Mouse (Mus musculus) spleen, postnatal 10 days (tissue): ENCODE measurements at regions not wholly inside any gene's neighbourhood (a gene's known extent, or its start where the extent isn't known, plus 50 kb on each side); places are given as distances from the start of the nearest gene placed in this dataset.

Experiments used
- DNase-seq, 2 experiments: peaks; one replicate each; pipeline ENCODE4 v3.0.0; 2021 to 2022; ENCODE audit warnings: low spot score in 2 of 2

DNA sequence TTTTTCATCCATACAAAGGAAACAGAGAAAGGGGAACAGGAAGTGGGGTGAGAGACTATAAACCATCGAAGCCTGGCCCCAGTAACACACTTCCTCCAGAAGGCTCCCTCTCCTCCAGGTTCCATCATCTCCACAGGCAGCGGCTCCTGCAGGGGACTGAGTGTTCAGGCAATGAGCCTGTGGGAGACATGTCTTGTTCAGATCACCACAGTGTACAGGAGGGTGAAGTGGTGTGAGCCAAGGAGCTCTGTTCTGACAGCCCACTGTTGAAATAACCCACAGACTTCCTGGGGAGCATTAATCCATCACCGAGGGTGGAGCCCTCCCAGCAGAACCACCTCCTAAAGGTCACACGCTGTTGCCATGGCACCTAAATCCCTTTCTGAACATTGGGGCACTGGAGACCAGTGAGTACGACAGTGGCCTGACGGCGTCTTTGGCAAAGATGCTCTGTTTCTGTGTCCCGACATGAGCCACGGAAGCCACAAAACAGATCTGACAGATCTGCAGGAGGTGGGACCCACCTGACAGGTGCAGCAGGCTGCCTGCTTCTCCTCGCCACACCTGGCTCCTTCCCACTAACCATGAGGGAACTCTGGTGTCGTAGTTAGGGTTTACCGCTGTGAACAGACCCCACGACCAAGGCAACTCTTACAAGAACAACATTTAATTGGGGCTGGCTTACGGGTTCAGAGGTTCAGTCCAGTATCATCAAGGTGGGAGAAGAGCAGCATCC lies 60.9 kb downstream of the Psmg1 start:
- DNase-seq, result no peak

DNA sequence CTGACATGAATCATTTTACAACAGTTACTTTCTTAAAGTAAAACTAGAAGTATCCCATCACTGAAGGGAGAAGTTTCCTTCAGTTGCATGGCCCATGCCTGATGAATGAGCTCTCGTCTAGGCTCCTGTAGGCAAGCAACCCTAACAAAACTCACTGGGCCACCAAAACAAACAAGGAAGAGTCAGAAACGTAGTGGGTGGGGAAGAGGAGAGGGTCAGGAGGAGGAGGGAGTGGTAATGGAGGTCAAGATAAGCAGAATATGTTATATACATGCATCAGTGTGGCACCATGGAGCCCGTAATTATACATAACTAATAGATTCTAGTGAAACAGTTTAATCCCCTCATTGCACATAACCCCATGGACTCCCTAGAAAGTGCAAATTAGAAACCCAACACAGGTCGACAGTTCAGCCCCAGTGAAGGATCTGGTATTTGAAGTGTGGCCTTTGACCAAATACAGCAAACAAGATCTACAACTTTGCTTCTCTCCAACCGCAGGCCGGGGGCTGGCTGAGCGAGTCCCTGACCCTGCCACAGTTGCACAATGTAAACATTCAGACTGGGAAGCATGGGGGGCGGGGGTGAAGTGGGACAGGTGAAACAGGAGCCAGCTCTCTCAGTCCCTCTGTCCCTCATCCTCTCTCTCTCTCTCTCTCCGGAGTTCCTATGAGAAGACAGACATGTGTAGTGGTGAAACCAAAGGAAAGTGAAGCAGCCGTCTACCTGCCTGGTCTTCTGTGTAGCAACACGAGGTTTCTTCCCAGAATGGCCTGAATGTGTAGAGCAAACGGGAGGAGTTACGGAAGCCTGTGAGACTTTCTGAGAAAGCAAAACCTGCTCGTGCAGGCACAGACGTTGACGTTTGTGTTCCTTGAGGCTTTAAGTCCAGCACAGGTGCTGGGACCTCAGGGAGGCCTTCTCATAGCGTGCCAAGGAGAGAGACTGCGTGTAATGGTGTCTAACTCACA lies 62.2 kb downstream of the Psmg1 start:
- DNase-seq, result no peak

DNA sequence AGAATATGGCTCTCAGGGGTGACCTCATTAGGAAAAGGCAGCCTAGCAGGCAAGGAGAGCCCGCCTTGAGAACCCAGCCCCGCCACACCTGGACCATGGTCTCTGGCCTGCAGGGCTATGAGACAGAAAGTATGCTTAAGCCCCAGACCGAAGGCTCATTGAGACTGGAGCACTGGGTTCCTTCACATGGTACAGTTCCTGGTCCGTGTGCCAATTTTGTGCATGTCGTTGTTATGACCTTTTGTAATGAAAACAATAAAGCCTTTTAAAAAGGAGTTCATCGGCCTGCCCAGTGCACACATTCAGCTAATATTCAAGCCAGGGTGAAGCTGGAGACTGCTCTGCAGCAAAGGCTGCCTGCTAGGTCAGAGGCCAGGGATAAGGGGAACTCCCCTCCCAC lies 64.2 kb downstream of the Psmg1 start:
- DNase-seq, result no peak

DNA sequence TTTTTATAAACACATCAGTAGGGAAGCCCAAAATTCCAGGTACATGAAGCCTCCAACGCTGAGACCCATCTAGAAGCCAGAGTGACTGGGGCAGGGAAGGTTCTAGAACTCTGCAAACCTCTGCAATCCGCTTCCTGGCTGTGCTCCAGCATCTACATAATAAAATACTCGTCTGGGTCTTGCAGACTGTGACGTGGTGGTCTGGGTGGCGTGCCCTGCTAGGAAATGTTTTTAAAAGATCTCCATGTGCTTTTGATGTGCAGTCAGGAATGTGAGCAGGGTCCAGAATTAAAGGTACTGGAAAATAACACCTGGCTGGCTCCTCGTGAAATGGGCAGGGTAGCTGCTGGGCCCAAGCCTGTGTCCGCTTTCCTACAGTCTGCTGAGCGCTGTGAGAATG lies 66.0 kb downstream of the Psmg1 start:
- no peak for DNase-seq

DNA sequence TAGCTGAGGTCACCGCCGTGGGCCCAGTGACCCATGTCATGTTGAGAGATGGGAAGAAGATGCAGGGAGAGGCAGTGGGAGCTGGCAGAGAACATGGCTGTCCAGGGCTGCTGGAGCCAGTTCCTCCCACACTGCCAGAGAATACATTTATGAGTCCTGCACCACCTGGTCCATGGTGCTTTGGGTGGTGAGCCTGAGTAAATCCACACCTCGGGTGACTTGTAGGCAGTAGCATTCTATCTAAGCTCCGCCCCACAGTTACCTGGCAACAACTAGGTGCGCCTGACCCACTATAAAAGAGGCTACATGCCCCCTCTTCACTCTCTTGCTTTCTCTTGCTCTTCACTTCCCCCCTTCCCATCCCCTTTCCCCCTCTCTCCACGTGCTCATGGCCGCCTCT lies 66.8 kb downstream of the Psmg1 start:
- no peak for DNase-seq

DNA sequence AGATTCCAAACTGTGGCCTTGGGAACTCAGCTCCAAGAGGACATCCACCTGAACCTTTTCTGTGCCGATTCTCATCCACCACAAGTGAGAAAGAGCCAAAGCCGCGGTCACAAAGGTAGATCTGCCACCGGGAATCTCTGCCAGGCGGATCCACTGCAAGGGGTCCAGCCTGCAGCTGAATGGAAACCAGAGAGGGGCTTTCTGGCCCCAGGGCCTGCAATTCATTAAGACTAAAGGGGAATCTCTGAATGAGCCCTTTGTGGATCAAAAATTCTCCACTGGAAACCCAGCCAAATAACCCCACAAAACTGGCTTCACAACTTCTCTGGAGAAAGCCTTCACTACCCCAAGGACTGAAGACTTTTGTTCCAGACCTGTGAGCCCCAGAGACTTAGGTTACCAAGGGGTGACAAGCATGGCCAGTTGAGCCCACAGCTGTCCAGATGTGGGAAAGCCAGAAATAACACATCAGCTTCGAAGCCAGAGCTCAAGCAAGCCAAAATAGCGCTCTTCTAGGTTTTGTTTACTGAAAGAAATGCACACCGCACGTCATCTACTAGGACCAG lies 68.3 kb downstream of the Psmg1 start:
- DNase-seq, result no peak

DNA sequence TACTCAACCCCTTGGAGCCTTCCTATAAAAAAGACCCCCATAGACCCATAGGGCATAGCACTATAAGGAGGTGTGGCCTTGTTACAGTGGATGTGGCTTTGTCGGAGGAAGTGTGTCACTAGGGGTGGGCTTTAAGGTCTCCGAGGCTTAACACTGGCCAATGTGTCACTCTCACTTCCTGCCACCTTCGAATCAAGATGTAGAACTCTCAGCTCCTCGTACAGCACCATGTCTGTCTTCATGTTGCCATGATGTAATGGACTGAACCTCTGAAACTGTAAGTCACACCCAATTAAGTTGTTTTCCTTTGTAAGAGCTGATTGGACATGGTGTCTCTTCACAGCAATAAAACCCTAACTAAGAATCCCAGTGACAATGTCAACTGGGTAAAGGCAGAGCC lies 69.6 kb downstream of the Psmg1 start:
- no peak for DNase-seq

DNA sequence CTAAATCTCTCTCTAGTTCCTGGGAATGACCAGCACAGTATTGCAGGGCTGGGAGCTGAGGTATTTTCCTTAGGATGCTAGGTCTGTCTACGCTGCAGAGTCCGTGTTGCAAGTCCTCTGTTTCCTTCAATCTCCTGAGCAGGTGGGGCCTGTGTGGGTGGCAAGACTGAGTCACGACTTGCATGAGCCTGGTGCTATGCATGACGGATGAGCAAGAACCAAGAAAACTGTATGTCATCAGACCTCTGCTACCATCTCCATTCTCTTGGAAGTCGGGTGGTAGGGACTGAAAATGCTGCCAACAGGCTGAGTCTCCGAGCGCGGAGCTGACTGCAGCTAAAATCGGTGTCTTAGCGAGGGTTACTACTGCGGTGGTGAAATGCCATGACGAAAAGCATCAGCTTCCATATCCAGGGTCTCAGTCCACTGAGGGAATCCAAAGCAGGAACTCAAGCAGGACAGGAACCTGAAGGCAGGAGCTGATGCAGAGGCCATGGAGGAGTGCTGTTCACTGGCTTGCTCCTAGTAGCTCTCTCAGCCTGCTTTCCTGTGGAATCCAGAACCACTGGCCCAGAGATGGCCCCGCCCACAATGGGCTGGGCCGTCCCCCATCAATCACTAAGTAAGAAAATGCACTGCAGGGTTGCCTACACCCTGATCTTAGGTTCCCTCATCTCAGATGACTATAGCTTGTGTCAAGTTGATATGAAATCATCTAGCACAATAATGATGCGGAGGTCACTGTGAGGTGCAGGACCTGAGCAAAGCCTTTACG lies 71.9 kb downstream of the Psmg1 start:
- no peak for DNase-seq

DNA sequence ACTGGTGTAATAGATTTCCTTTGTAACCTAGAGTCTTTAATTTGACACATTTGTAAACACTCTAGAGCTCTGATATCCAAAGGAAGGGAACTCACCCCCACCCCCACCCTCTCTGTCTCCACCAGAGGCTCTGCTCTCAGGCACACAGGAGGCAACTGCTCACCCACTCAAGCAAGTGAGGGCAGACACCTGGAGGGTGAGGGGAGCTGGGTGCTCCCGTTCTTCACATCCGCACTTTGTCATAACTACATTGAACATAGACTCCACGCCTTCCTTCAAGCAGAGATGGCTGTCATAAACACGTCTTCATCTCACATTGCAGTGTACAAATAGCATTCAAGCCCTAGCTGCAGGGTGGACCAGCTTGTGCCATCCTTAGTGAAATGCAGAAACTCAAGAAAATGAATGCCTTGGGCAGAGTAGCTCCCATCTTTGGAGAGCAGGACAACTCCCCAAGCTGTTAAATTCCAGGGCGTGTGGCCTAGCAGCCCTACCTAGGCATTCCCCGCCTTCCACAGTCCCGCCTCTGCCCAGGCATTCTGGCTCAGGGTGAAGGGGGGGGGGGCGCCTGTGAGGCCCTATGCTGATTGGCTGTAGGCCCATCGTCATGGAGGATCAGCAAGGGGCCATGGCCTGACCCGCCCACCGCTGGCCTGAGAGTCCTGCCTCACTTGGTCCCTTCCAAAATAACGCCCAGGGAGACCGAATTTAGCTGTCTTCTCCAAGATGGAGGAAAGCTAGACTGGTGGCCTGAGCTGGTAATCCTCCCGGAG lies 72.9 kb downstream of the Psmg1 start:
- no peak for DNase-seq

DNA sequence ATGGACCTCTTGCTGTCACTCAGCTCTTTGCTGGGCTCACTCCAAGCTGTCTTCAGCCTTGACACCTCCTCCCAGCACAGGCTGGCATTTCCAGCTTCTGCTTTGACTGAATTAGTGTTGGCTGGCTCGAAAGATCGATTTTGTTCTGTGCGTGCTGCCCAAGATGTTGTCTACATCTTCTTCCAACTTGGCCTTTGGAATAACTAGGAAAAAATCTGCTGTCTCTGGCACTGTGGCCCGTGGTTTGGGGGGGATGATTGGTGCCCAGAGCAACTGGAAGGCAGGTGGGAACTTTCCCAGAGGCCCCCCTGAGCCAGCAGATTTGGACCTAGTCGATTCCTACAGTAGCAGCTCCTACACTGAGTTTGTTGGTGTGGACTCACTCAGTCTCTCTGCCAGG lies 76.9 kb downstream of the Psmg1 start:
- DNase-seq, result no peak

DNA sequence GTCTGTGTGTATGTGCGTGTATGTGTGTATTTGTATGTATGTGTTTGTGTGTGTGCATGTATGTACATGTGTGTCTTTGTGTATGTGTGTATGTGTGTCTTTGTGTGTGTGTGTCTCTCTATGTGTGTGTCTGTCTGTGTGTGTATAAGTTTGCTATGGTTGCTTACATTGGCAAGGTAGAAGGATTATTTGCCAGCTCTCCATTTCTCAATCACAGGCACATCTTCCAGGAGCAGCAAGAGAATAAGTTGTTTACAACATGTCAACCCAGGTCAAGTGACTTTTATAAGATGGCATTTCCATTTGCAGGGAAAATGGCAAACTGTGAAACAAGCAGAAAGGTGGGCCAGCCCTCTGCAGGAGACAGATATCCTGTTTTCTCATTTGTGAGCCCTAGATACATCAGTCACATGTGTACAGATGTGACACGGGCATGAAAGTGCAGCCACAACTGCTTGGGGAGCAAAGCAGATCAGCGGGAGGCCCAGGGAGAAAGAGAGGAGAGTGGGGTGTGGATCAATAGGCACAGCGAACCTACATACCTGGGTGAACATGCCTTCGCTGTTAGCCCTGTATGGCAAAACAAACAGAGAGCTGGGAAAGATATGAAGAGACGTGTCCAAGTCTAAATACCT lies 86.1 kb downstream of the Psmg1 start:
- peak; percentile 2 to 6 for DNase-seq

DNA sequence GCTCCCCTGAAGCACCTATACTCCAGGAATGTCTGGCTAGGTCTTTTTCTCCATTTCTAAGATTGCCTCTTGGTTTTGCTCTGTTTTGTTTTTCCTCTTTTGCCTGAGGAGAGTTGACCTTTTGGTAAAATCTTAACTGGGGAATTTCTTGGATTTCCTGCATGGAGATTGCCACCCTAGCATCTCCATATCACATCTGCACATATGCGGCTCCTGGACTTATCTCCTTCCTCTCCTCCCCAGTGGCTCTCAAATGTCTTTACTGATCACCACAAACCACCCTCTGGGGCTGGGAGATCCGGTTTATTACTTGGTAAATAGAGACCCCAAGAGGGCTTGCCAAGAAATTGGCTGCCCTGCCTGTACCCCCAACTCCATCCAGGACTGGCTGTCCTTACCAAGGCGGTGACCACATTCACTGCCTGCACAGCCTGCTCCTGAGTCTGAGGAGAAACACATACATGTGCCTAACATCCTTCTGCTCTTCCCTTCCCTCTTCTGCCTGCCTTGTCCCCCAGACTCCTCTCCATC lies 87.3 kb downstream of the Psmg1 start:
- DNase-seq, result peak; percentile 1 to 11

DNA sequence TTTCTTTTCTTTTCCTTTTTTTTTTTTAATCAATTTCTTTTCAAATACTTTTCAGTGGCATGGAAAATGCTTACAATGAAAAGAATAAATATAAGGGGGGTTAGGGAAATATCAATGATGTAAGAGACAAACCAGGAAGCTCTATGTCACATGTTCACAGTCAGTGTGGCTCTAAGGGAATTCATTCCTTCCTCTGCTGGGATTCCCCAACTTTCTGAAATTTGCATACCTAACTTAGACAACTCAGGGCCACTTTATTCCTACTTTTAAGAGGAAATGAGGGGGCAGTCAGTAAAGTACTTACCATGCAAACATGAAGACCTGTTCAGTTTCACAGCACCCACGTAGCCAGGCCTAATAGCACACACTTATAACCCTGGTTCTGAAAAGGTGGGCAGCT lies 88.6 kb downstream of the Psmg1 start:
- no peak for DNase-seq

DNA sequence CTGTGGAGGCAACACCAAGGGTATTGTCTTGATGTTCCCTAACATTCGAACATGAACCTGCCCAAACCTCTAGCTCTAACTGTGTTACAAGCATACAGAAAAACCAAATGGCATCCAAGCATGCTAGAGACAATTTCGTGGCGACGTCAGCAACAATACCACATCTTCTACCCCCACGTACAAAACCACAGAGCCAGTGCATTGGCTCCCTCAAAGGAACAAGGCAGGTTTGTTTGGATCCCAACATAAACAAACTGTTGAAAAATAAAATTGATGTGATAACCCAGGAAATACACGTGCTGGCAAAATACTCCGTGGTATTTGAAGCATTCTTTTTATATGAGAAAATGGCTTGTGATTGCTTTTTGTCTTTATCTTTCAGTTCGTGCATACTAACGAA lies 89.4 kb downstream of the Psmg1 start:
- DNase-seq, result peak in 1 of 2 experiments; percentile 7

DNA sequence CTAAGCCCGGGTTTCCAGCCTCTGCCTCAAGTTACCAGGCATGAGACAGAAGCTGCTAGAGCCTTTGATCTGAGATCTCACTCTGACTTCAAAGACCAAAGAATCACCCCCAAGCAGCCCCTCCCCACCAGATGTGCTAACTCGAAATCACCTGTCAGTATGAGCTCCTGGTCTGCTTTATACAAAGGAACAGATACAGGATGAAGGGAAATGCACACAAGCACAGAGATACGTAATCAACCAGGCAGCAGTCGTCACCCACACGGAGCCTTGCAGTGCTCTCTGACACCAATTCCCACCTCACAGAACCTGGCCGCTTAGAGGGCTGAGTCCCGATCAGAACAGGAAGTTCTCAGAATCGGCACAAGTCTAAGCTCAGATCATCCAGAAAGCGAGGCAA lies 90.6 kb downstream of the Psmg1 start:
- peak; percentile 2 to 9 for DNase-seq

DNA sequence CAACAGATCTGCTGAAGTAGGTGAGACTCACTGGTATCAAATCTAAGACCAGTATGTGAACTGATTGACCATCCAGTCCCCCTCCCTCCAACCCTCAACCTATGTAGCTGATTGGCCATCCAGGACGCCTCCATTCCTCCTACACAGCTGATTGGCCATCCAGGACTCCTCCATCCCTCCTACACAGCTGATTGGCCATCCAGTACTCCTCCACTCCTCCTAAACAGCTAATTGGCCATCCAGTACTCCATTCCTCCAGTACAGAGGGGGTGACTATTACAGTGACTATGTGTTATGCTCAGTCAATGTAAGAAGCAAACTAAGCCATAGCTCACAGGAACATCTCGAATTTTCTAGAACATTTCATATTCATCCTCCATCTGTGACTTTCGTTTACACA lies 91.1 kb downstream of the Psmg1 start:
- DNase-seq, result peak; percentile 0 to 4

DNA sequence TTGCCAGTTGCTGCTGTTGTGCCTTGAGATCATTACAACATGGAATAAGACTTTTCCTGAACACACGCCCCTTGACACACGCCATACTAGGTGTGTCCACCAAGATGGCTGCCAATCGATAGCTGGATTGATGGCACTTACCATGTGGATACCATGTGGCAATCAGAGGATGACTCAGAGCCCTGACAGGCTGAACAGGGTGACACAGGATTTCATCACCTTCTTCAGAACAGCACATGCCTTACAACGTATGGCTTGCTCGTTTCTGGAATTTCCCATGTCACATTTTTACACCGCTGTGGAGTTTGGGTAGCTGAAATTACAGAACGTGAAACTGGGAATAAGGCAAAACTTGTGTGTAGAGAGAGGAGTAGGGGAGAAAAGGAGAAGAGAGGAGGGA lies 92.9 kb downstream of the Psmg1 start:
- DNase-seq, result peak; percentile 1 to 2

DNA sequence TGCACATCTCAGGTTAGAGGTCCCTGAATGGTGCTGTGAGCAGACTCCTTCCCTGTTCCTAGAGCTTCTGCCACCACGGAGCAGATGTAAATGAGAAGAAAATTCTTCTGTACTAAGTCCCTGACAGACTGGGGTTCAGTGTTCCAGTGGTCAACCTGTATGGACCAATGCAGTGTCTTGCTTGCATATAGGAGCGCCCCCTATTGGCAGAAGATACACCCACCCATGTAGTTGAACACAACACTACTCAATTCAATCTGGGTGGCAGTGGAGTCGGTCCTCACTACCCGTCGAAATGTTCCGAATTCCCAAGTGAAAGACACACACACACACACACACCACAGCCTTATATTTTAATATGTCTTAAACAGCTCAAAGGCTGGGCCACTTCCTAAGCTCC lies 94.6 kb downstream of the Psmg1 start:
- peak; percentile 2 to 16 for DNase-seq

DNA sequence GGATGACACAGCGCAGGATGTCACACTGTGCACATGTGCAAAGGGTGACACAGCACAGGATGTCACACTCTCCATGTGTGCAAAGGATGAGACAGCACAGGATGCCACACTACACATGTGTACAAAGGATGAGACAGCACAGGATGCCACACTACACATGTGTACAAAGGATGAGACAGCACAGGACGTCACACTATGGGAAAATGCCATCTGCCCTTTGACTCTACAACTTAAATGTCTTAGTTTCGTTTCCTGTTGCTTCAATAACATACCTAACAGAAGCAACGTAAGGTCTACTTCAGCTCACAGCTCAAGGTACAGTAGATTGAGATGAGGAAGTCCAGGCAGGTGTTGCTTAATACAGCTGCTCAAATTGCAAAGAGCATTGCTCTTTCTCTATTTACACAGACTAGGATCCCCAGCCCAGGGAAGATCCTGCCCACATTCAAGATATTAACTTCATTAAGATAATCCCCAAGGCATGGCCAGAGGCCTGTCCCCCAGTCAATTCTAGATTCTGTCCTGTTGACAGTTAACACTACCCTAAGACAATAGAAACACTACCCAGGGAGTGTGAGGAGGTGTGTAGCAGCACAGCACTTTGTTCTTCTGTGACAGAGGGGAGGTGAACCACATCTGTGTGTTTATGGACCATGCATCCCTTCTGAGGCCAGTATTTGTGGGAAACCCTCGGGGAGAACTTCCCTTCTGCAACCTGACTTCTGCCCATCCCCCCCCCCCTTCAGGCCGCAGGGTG lies 97.0 kb downstream of the Psmg1 start:
- peak; percentile 2 to 11 for DNase-seq

DNA sequence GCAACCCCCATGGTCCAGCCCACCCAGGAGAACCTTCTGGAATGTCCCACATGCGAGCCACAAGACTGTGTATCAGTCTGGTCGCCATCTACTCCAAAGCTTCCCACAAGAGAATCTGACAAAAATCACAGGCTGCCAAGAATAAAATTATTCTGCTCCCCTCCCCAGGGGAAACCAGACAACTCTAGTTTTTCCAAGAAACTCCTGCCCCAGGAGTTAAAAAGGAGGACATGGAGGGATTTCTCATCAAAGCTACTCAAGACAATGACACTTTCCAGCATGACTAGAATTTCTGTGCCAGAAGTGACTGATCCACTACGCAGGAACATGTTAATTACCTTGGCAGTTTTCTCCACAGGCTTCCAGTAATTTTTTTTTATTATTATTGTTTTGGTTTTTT lies 98.4 kb downstream of the Psmg1 start:
- no peak for DNase-seq
